Mouse (Mus musculus) heart, embryonic 12.5 days (tissue): ENCODE data around the gene Plet1. TPM values are rescaled to one million over a fixed set of nuclear protein-coding genes. Genes with fewer than 3 reads are reported as not detected.

Experiments used
- ATAC-seq: fragments of 200-750 bp; cut with Nextera tagmentation; 2 replicates; pipeline ENCODE4 v1.8.0; 2017; ENCODE audit warnings: moderate TSS enrichment, moderate library complexity; ENCODE audit not compliant: insufficient number of reproducible peaks, low FRiP score
- H3K27ac ChIP-seq: fragments of 300-500 bp; sonication (generic); 2 replicates; pipeline ENCODE4 v1.5.1; 2016; ENCODE audit warnings: mild to moderate bottlenecking, moderate library complexity; ENCODE audit not compliant: poor library complexity, severe bottlenecking
- H3K27me3 ChIP-seq: fragments of 300-500 bp; sonication (generic); replicated peaks from 2 replicates; pipeline ENCODE4 v1.6.1; 2016; ENCODE audit warnings: mild to moderate bottlenecking, moderate library complexity
- H3K36me3 ChIP-seq: fragments of 300-500 bp; sonication (generic); 2 replicates; pipeline ENCODE4 v1.6.1; 2016; ENCODE audit warnings: mild to moderate bottlenecking, moderate library complexity
- H3K4me1 ChIP-seq: fragments of 300-500 bp; sonication (generic); replicated peaks from 2 replicates; pipeline ENCODE4 v1.6.1; 2016; ENCODE audit warnings: mild to moderate bottlenecking
- H3K4me2 ChIP-seq: fragments of 300-500 bp; sonication (generic); 2 replicates; pipeline ENCODE4 v1.6.1; 2016; ENCODE audit warnings: mild to moderate bottlenecking, moderate library complexity
- H3K4me3 ChIP-seq: fragments of 300-500 bp; sonication (generic); 2 replicates; pipeline ENCODE4 v1.5.1; 2016; ENCODE audit warnings: mild to moderate bottlenecking
- H3K9ac ChIP-seq: fragments of 300-500 bp; sonication (generic); 2 replicates; pipeline ENCODE4 v1.6.1; 2016; ENCODE audit warnings: mild to moderate bottlenecking, moderate library complexity
- H3K9me3 ChIP-seq: fragments of 300-500 bp; sonication (generic); replicated peaks from 2 replicates; pipeline ENCODE4 v1.6.1; 2016; ENCODE audit warnings: mild to moderate bottlenecking, moderate library complexity
- WGBS: fragments of 180-500 bp; shearing (Covaris S2); methylation state at CpG from one replicate; pipeline ENCODE4 v1.1.7; 2016; 5-methylcytosine and 5-hydroxymethylcytosine counted together
- polyA plus RNA-seq: library from polyadenylated mRNA; unstranded; fragments of >200 nt; fragmentation: Nextera tagmentation; extraction: Ambion mirVana; gene quantifications from 2 replicates; pipeline ENCODE4 v1.2.1, GENCODE M21; 2016

Gene Plet1
- polyA plus RNA-seq, 1 experiment from 2014 or later: 0.46 TPM

DNA sequence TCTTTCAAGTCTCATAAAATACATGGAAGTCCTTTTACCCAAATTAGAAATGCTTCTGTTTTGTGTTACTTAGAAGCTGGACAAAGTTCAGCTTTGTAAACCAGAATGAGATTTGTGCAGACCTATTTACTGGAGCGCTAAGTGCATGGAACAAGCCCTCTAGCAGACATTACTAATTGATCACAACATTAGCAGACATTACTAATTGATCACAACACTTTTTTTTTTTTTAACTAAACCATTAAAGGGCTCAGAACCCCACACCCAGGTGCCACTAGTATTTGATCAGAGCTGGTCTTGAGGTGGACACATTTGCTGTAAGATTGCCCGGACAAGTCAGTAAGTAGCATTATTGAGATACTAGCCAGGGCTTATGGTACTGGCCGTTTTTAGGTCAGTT, 39.5 kb downstream of the Plet1 start:
- Histone ChIP-seq H3K36me3 (no peaks in the 10 kb centered on the region), H3K4me1 (no peaks in the 10 kb centered on the region), H3K4me3 (no peak overlapping the region), H3K27me3 (no peaks in the 10 kb centered on the region), H3K27ac (no peak overlapping the region), H3K9ac (no peak overlapping the region), H3K9me3 (no peaks in the 10 kb centered on the region), H3K4me2 (no peak overlapping the region)
- no peak for ATAC-seq
- WGBS: 73% methylated on average over 3 of the region's 3 CpGs

DNA sequence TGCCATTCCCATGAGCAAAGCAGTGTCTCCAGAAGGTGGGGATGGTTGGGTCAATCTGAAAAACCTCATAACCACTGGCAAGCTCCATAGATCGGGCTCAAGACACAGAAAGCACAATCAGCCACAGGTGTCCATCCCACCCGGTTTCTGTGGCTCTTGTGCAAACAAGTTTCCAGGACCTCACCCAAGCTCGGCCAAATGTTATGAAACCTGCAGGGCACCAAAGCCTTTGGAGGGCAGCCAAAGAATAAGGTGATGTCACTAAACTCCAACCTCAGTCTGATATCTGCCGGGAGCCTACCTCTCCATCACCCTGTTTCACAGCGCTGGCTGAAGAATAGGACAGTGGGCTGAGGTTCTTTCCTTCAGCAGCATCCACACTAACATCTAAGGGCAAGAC, 41.6 kb downstream of the Plet1 start:
- 72% methylated on average over 5 of the region's 5 CpGs for WGBS
- Histone ChIP-seq H3K4me2 (no peak overlapping the region), H3K4me3 (no peak overlapping the region), H3K36me3 (no peaks in the 10 kb centered on the region), H3K4me1 (no peaks in the 10 kb centered on the region), H3K27me3 (no peaks in the 10 kb centered on the region), H3K9me3 (no peaks in the 10 kb centered on the region), H3K27ac (no peak overlapping the region), H3K9ac (no peak overlapping the region)
- no peak for ATAC-seq

DNA sequence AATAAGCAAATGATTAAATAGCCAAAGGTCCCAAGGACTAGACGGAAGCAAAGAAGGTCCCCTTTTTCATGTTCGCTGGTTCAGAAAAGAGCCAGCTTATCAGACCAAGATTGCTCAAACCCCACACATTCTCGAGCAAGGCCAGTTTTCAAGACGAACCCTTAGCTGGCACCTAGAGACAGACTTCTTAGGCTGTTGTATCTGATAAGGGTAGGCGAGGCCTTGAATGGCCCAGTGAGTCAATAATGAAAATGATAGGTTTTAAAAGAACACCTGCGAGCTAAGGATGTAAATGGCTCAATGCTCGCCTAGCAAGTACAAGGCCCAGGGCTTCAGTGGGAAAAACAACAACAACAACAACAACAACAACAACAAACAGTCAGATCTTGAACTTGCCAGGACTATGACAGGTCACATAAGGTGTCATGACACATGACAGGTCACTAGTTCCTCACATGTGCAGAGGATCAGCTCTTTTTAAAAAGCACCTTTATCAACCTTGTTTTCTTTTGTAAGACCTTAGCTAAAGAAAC, 42.3 kb downstream of the Plet1 start:
- no peak for ATAC-seq

DNA sequence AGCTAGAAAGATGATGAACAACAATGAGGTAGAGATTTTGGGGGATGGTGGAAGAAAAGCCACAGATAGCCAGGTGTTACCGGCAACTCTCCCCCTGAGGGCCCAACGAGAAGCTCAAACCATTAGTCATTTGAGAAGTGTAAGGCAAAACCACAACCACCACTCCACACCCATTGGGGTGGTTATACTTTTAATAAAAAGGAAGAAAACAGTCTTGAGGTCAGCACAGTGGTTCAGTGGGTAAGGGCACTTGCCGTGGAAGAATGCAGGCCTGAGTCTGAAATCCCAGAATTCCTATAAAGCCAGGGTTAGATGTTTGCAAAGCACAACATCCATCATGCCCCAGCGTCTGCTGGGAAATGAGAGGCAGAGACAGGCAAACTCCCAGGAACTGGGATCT, 43.0 kb downstream of the Plet1 start:
- WGBS: 61% methylated on average over 4 of the region's 4 CpGs

More for the DNA sequence above, 42.3 kb downstream of the Plet1 start:
- H3K4me1 ChIP-seq: no peaks in the 10 kb centered on the region
- no peak overlapping the region for H3K4me2 ChIP-seq
- no peaks in the 10 kb centered on the region for H3K9me3 ChIP-seq
- no peaks in the 10 kb centered on the region for H3K36me3 ChIP-seq
- no peak overlapping the region for H3K4me3 ChIP-seq
- H3K9ac ChIP-seq: no peak overlapping the region
- 65% methylated on average over 7 of the region's 7 CpGs for WGBS
- H3K27ac ChIP-seq: no peak overlapping the region
- no peaks in the 10 kb centered on the region for H3K27me3 ChIP-seq

DNA sequence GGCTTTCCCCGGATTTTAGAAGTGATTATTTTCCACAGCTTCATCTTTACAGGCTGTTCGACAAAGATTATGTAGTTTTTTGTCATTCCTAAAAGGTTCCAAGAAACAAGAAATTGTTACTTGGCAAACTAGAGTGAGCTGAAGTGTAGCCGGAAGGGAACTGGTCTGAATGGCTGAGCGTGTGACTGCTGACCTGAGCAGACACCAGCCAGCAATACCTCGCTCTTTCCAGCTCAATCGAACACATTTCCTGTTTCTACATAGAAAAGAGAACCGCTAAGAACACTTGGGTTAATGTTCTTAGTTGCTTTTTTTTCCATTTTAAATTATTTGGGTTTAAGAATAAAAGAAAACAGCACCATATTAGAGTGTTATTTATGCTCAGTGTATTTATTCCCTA, 45.8 kb downstream of the Plet1 start:
- Histone ChIP-seq H3K4me2 (no peak overlapping the region), H3K9ac (no peak overlapping the region), H3K27ac (no peak overlapping the region), H3K4me1 (no peaks in the 10 kb centered on the region), H3K9me3 (no peaks in the 10 kb centered on the region), H3K27me3 (no peaks in the 10 kb centered on the region; the same call in 1 of the 2 replicates), H3K36me3 (no peaks in the 10 kb centered on the region), H3K4me3 (no peak overlapping the region)
- WGBS: 62% methylated on average over 7 of the region's 7 CpGs
- no peak for ATAC-seq

More for the DNA sequence above, 43.0 kb downstream of the Plet1 start:
- no peak overlapping the region for H3K4me2 ChIP-seq
- ATAC-seq: no peak
- no peak overlapping the region for H3K27ac ChIP-seq
- H3K27me3 ChIP-seq: no peaks in the 10 kb centered on the region
- H3K9me3 ChIP-seq: no peaks in the 10 kb centered on the region
- no peaks in the 10 kb centered on the region for H3K36me3 ChIP-seq
- no peaks in the 10 kb centered on the region for H3K4me1 ChIP-seq
- H3K4me3 ChIP-seq: no peak overlapping the region
- no peak overlapping the region for H3K9ac ChIP-seq

DNA sequence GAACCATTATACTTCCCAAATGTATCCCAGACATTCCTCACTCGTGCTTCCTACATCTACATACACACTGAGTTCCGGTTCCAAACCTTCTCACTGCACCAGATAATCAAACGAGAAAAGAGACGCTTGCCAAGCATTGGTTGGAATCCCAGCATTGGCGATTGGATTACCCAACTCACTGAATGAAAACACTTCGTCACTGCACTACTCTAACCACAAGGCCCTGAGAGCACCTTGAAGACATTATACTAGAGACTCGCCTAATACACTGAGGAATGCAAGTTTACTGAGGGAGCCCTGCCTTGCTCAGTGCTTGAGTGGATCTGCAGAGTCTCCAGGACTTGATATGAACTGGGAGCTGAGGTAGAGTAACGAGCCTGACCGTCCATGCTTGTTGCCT, 48.1 kb downstream of the Plet1 start:
- no peak for ATAC-seq
- 67% methylated on average over 9 of the region's 9 CpGs for WGBS
- Histone ChIP-seq H3K4me3 (no peak overlapping the region), H3K9me3 (no peaks in the 10 kb centered on the region), H3K9ac (no peak overlapping the region), H3K27ac (no peak overlapping the region), H3K4me2 (no peak overlapping the region), H3K27me3 (no peaks in the 10 kb centered on the region; the same call in 1 of the 2 replicates), H3K36me3 (no peaks in the 10 kb centered on the region), H3K4me1 (no peaks in the 10 kb centered on the region)

DNA sequence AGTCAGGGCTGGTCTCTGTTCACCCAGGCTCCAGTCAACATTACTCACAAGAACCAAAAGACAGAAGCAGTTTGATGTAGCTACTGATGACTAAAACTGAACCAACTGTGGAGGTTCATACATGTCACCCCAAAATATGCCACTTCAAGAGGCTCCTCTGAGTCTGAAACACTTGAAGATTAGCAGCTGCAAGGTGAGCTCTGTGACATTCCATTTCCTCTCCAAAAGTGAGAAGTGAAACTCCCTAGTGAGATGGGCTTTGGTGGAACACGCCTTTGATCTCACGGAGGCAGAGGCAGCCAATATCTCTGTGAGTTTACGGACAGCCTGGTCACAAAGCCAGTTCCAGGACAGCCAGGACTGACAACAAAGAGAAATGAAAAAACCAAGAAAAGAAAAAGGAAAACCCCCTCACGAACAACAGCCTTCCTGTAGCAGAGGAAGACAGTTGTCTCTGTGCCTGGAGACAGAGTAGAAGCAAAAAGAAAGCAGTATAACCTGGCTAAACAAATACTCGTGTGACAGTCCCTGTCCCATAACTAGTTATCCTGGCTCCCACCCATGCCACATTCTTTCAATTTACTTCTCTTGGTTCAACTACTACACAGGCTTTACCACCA, 53.6 kb downstream of the Plet1 start:
- H3K4me1 ChIP-seq: peaks cover 5% of the 10 kb centered on the region; the same call in 1 of the 2 replicates
- no peak overlapping the region for H3K9ac ChIP-seq
- WGBS: 24% methylated on average over 5 of the region's 5 CpGs
- no peaks in the 10 kb centered on the region for H3K36me3 ChIP-seq
- H3K4me2 ChIP-seq: 0 out of 2 replicates have a peak overlapping the region, but pooled peaks have one; percentile 3
- H3K9me3 ChIP-seq: no peaks in the 10 kb centered on the region
- no peak for ATAC-seq
- no peak overlapping the region for H3K27ac ChIP-seq
- no peaks in the 10 kb centered on the region for H3K27me3 ChIP-seq
- no peak overlapping the region for H3K4me3 ChIP-seq

DNA sequence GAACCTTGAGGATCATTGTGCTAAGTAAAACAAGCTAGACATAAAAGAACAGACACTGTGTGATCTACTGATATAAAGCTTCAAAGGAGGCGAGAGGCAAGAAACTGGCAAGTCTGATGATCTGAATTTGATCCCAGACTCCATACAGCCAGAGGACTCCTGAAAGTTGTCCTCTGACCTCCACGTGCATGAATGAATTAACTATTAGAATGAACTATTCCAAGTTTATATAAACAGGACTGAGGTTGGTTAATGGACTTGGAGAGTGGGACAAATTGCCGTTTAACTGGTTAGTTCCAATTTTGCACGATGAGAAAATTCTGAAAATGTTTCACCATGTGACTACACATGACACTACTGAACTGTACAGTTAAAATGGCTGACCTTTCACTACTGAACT, 54.6 kb downstream of the Plet1 start:
- 82% methylated on average over 4 of the region's 4 CpGs for WGBS
- ATAC-seq: no peak
- peaks cover 5% of the 10 kb centered on the region; the same call in 1 of the 2 replicates for H3K4me1 ChIP-seq
- H3K9ac ChIP-seq: no peak overlapping the region
- no peak overlapping the region for H3K4me2 ChIP-seq
- no peak overlapping the region for H3K27ac ChIP-seq
- no peaks in the 10 kb centered on the region for H3K27me3 ChIP-seq
- no peaks in the 10 kb centered on the region for H3K36me3 ChIP-seq
- H3K4me3 ChIP-seq: no peak overlapping the region
- no peaks in the 10 kb centered on the region for H3K9me3 ChIP-seq

DNA sequence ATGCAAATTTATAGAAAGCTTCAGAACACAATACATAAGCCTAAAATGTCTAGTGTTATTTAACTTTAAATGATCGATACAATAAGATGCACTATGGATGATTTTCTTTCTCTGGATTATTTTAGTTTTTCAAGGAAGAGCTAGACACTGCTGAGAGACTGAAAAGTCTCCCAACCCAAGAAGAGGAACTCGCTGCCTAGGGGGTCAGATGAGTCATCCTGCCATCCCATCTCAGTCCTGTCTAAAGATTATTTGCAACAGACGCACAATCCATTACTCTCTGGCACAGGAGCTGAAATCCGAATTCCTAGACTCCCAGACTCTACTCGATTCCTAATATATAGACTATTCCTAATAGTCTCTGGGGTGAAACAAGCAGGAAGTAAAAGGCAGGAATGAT, 57.9 kb downstream of the Plet1 start:
- no peak for ATAC-seq

DNA sequence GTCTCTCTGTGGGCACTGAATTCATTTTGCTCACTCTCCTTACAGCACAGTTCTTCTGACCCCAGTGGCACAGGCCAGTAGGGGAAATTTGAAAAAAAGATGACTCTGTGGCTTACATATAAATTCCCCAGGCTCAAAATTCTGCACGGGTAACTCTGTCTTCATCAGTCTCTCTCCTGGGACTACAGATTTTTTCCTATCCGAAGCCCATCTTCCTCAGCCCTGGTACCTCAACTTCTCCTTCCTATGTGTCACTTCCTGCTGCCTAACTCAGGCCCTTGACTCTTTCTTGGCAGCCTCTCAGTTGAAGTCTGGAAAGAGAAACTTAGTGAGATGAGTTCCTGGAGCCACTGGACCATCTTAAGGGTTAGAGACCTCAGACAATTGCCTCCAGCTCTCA, 59.2 kb downstream of the Plet1 start:
- 0 out of 2 replicates have a peak, but pooled peaks cover 6% of the 10 kb centered on the region for H3K4me1 ChIP-seq
- no peaks in the 10 kb centered on the region for H3K27me3 ChIP-seq
- no peak overlapping the region for H3K9ac ChIP-seq
- WGBS: 54% methylated on average over 2 of the region's 2 CpGs
- H3K4me2 ChIP-seq: no peak overlapping the region
- H3K9me3 ChIP-seq: no peaks in the 10 kb centered on the region
- H3K36me3 ChIP-seq: no peaks in the 10 kb centered on the region
- H3K27ac ChIP-seq: no peak overlapping the region
- H3K4me3 ChIP-seq: no peak overlapping the region
- no peak for ATAC-seq

More for the DNA sequence above, 57.9 kb downstream of the Plet1 start:
- Histone ChIP-seq H3K9ac (no peak overlapping the region), H3K27ac (no peak overlapping the region), H3K4me3 (no peak overlapping the region), H3K27me3 (no peaks in the 10 kb centered on the region), H3K4me2 (no peak overlapping the region), H3K4me1 (peaks cover 10% of the 10 kb centered on the region; the same call in 1 of the 2 replicates), H3K36me3 (no peaks in the 10 kb centered on the region), H3K9me3 (no peaks in the 10 kb centered on the region)
- WGBS: 59% methylated on average over 5 of the region's 5 CpGs

DNA sequence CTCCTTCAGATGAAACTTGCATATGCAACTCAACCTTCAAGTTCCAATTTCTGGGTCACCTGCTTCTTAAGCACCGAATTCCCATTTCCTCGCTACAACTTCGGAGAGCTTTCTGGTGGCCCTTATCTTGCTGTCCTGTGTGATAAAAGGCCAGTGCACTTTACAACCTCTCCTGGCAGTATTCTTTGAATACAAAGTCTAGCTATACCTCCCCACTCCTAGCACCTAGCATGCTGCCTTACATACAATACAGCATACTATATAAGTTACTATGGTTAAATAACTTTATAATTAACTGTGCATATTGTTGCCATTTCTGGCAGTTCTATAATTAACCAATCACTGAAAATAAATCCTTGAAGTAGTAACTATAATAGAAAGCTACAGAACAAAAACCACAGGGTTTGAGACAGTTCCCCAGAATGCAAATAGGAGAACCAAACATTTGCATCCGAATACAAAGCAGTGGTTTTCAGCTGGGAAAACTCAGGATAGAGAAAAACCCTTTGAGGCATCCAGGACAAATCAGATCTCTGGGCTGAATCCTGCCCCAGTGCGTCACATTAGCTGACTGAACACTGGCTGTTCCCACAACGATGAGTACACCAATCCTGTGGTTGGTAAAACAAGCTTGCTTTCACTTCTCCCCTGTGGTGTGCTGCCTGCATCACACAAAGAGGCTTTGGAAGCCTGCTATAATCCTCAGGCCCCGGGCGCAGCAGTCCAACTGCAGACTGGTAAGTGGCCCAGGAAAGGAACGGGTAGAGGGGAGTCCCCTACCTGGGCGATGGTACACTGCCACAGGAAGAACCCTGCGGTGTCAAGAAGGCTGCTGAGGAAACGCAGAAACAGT, 60.1 kb downstream of the Plet1 start, which contains the start of gene Il18:
TSS of gene Il18 (plus strand) at position 587 of the 853 bp plus-strand sequence.
- H3K4me2 ChIP-seq: peak within 1 kb of the TSS; percentile 40
- no peaks in the 10 kb centered on the region for H3K27me3 ChIP-seq
- WGBS: 17% methylated on average over 12 of the region's 12 CpGs
- no peak within 1 kb of the TSS for H3K4me3 ChIP-seq
- ATAC-seq: no peak
- H3K9me3 ChIP-seq: no peaks in the 10 kb centered on the region
- H3K27ac ChIP-seq: no peak within 1 kb of the TSS
- 0 out of 2 replicates have a peak, but pooled peaks cover 6% of the 10 kb centered on the region for H3K4me1 ChIP-seq
- no peaks in the 10 kb centered on the region for H3K36me3 ChIP-seq
- H3K9ac ChIP-seq: no peak within 1 kb of the TSS
